Mouse (Mus musculus) gastrocnemius, adult 8-10 months (tissue): ENCODE measurements around the gene Ncaph2. TPM values are rescaled to one million over a fixed set of nuclear protein-coding genes. Genes with fewer than 3 reads are reported as not detected.

Experiments
- DNase-seq, 2 experiments: peaks; one replicate each; pipeline ENCODE4 v3.0.0; 2022; ENCODE audit warnings: low spot score in 2 of 2
- total RNA-seq, 4 experiments: library from RNA; stranded (reverse); gene quantifications; 2 replicates each; pipeline ENCODE4 v1.2.4; 2022

Gene Ncaph2
- 10 to 100 TPM; 43.4 to 46.6 (median 45.1) TPM for total RNA-seq

GRCm38 (mm10) chr15:89355241-89356187, at the start of gene Ncaph2, which contains the start of gene Lmf2:
TSS of gene Ncaph2 (plus strand) at chr15:89355719.
TSS of gene Lmf2 (minus strand) at chr15:89355659.
- DNase-seq, result peak; percentile 88 to 90

- DNase-seq, result no peak
Observed at GRCm38 (mm10) chr15:89305966-89306365, 49.6 kb upstream of the Ncaph2 start.

GRCm38 (mm10) chr15:89307461-89307860, 48.1 kb upstream of the Ncaph2 start:
- no peak for DNase-seq

GRCm38 (mm10) chr15:89308406-89309139, 46.9 kb upstream of the Ncaph2 start:
- DNase-seq, result no peak

GRCm38 (mm10) chr15:89309962-89310498, 45.5 kb upstream of the Ncaph2 start:
- DNase-seq, result no peak

GRCm38 (mm10) chr15:89313359-89313758, 42.2 kb upstream of the Ncaph2 start:
- no peak for DNase-seq

- DNase-seq, result no peak
Observed at GRCm38 (mm10) chr15:89314107-89314506, 41.4 kb upstream of the Ncaph2 start.

- DNase-seq, result no peak
Observed at GRCm38 (mm10) chr15:89314511-89315189, 40.9 kb upstream of the Ncaph2 start.

GRCm38 (mm10) chr15:89315190-89315731, 40.3 kb upstream of the Ncaph2 start, which contains the start of gene Sbf1:
TSS of gene Sbf1 (minus strand) at chr15:89315311.
- DNase-seq, result peak; percentile 99

GRCm38 (mm10) chr15:89316146-89316545, 39.4 kb upstream of the Ncaph2 start:
- no peak for DNase-seq

- no peak for DNase-seq
Observed at GRCm38 (mm10) chr15:89321264-89321663, 34.3 kb upstream of the Ncaph2 start.

GRCm38 (mm10) chr15:89322670-89323522, 32.6 kb upstream of the Ncaph2 start, which contains the start of gene Adm2:
TSS of gene Adm2 (plus strand) at chr15:89322720.
- no peak for DNase-seq

GRCm38 (mm10) chr15:89323656-89324055, 31.9 kb upstream of the Ncaph2 start:
- DNase-seq, result no peak

- DNase-seq, result no peak
Observed at GRCm38 (mm10) chr15:89326441-89326840, 29.1 kb upstream of the Ncaph2 start.

GRCm38 (mm10) chr15:89334271-89334670, 21.2 kb upstream of the Ncaph2 start, which contains the start of gene Miox:
TSS of gene Miox (plus strand) at chr15:89334398.
- DNase-seq, result no peak

- no peak for DNase-seq
Observed at GRCm38 (mm10) chr15:89334774-89335537, 20.6 kb upstream of the Ncaph2 start.

- DNase-seq, result no peak
Observed at GRCm38 (mm10) chr15:89336422-89336821, 19.1 kb upstream of the Ncaph2 start.

GRCm38 (mm10) chr15:89339696-89340095, 15.8 kb upstream of the Ncaph2 start:
- DNase-seq, result no peak

GRCm38 (mm10) chr15:89340136-89340535, 15.4 kb upstream of the Ncaph2 start:
- no peak for DNase-seq
